Mouse (Mus musculus): ENCODE data around the gene Abcc12.

- TF ChIP-seq CTCF (conservative IDR thresholded peaks at IDR 0.05; ENCODE audit: low read length) (no peak), NANOG (IDR thresholded peaks at IDR 0.05; ENCODE audit: borderline replicate concordance, low read length) (no peak), POU5F1 (IDR thresholded peaks at IDR 0.05; ENCODE audit: borderline replicate concordance, low read length) (no peak)
Measured at GRCm38 (mm10) chr8:86540906-86541305, 39.6 kb downstream of the Abcc12 start.
